Mouse (Mus musculus): Measurements from ENCODE around the gene Moxd1.

Moxd1 gene

DNA sequence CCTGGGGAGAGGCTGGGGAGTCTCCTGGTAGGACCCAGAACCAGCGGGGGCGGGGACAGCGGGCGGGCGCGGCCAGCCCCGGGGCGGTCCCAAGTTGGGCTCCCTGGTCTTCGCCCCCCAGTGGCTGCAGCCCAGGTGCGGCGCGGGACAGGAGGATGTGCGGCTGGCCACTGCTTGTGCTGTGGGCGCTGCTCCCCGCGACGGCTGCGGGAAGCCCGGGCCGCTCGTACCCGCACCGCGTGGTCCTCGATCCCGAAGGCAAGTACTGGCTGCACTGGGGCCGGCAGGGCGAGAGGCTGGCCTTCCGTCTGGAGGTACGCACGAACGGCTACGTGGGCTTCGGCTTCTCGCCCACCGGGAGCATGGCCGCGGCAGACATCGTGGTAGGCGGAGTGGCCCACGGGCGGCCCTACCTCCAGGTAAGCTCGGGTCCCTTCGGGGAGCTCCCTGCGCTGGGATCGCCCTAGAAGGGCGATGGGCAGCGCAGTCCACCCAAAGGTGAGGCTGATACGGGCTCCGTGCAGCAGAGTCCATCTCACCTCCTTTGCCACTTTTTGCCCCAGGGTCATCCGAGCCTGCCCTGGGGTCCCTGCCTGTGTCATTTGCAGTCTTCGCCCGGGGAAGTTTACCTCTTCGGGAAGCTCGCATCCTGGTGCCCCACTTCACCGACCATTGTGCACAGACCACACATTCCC lies at the start of gene Moxd1:
TSS of gene Moxd1 (plus strand) at position 69 of the 695 bp plus-strand sequence.
- DNase-seq = peak; percentile 21 to 28

- DNase-seq = no peak
Measured at GRCm38 (mm10) chr10:24190392-24190791, 32.9 kb upstream of the Moxd1 start.

GRCm38 (mm10) chr10:24191977-24192376 lies 31.3 kb upstream of the Moxd1 start:
- no peak for DNase-seq

DNA sequence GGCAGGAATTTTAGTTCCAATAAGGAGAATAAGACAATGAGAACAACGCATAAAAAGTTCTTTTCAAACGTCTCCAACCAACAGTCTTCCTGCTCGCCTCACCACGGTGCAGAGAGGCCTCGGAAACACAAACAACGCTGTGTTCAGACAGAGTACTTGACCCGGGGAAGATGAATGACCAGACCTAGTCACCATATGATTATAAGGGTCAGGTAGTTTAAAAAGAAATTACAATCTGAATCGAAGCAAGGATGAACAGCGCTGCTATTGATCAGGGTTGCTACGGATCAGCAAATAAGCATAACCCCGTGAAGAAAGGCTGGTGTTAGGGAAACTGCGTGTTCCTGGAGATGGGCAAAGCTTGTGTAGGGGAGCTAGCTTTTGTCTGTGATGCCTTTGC lies 24.0 kb upstream of the Moxd1 start:
- DNase-seq = no peak

DNA sequence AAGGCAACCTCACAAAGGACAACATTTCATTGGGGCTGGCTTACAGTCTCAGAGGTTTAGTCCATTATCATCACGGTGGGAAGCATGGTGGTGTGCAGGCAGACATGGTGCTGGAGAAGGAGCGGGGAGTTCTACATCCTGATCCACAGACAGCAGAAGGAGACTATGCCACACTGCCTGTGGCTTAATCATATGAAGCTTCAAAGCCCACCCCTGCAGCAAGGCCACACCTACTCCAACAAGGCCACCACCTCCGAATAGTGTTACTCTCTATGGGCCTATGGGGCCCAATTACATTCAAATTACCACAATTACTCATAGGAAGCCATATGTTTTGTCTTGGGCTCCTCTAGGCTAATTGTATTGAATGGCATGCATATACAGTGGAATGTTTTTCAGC lies 23.2 kb upstream of the Moxd1 start:
- no peak for DNase-seq

DNA sequence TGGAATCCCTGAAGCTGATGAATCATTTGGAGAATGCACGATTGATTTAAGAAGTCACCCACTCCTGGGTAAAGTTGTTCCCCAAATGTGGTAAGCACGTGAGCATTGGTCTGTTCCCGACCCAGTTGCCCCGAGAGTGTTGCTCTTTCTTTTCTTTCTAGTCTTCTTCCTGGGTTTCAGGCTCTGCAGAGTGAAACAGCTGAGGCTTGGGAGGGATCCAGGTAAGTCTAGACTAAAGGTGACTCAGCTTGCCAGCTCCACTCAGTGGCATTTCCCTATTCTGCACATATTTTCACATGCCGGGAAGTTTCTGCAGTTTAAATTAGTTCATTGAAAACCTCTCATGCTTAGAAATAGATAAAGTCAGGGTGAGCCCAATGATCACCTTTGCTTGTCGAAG lies 13.2 kb upstream of the Moxd1 start:
- no peak for DNase-seq

GRCm38 (mm10) chr10:24213297-24213696 lies 10.0 kb upstream of the Moxd1 start:
- DNase-seq = no peak

DNA sequence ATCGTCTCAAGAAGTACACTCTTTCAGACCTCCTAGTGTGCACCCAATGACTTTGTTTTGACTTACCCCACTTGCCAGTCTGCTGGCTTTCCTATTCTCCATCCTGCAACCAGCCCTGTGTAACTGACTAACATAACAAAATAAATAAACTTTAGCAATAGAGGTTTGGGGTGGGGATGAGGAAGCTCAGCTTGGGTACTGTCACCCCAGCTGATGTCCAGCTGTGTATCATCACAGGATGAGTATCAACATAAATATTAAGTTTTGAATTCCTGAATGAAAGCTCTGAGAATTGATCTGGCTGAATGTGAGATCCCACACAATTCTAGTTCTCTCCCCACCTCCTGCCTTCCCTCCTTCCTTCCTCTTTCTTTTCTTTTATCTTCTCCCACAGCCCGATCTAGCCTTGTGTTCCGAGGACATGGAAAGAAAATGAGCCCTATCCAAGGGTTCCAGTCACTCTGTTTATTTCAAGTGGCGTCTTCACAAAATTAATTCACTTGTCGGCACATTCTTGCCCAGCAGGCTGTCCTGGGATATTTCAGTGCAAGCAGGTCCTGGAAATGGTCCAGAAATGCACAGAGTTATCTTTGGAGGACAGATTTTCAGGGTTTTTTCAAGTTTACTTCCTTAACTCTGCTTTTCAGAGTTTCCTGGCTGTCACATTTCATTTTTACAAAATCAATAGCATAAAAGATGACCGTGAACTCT lies 5.6 kb upstream of the Moxd1 start:
- DNase-seq = no peak

DNA sequence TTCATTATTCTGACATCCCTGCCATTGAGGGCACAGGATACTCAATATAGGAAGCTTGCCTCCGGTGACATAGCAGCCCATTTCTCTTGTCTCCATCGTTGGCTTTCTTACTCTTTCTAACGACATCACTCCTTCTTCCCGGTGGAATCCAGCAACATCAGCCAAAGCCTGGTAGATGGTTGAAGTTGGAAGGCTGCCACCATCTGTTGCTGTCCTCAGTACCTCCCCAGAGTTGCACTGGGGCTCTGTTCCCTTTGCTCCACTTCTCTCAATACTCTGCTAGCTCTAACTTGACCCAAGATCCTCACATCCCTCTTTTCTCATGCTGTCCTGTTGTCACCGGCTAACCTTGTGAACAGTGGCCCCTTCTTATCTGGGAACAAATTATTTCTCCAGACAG lies 2.4 kb upstream of the Moxd1 start:
- DNase-seq = no peak

- no peak for DNase-seq
Measured at GRCm38 (mm10) chr10:24222911-24223310, 406 bp upstream of the Moxd1 start.

GRCm38 (mm10) chr10:24224591-24224990 lies 1.3 kb downstream of the Moxd1 start:
- no peak for DNase-seq

- no peak for DNase-seq
Measured at GRCm38 (mm10) chr10:24228318-24229183, 5.2 kb downstream of the Moxd1 start.

GRCm38 (mm10) chr10:24232281-24232680 lies 9.0 kb downstream of the Moxd1 start:
- no peak for DNase-seq

- DNase-seq = peak; percentile 3 to 10
Measured at GRCm38 (mm10) chr10:24235426-24236283, 12.3 kb downstream of the Moxd1 start.

DNA sequence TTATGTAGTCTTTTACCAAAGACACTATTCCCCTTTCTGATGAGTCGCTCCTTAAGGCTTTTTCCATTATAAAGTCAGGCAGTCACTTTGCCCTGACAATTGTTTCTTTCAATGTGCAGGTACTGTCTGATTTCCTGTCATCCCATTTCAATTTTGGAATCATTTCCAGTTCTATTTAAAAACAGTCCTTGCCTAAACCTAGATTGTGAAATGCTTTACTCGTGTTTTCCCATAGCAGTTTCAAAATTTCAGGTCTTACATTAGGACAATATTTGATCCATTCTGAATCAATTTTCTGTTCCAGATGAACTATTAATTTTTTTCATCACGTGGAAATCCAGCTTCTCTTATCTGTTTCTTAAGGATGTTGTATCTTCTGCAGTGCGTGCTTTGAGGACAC lies 23.5 kb downstream of the Moxd1 start:
- DNase-seq = no peak

GRCm38 (mm10) chr10:24248116-24248515 lies 24.8 kb downstream of the Moxd1 start:
- DNase-seq = no peak

- DNase-seq = no peak
Measured at GRCm38 (mm10) chr10:24251631-24252030, 28.3 kb downstream of the Moxd1 start.

DNA sequence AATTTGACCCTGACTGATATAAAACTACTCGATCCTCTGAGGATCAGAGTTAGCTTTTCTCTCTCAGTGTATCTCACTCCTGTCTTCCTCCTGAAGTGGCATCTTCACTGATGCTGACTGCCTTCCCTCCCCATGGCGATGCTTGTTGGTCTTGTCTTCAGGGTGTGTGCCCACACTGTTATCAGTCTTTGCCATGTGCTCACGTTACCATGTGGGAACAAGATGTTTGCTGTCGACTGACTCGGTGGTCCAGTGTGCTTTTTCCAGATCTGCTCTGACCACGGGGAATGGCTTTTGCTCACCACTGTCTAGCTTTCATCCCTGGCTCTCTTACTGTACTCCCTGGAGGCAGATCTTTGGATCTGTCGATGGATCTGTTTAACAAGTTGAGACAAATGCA lies 34.8 kb downstream of the Moxd1 start:
- no peak for DNase-seq

DNA sequence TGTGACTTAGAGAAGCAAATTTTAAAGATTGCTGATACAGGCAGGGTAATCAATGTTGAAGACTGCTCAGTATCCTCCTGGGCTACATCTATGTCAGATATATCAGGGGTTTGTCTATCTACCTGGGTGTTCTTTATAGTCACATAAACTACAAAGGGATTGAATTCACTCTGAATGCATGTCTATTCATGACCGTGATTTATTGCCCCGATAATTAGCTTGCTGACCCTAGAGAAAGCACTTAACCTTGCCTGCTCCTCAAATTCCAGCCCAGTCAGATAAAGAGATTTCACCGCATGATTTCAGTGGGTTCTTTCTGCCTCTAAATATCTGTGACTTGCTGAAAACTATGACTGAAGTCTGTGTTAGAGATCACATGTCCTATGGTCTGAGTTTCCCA lies 35.6 kb downstream of the Moxd1 start:
- DNase-seq = no peak

DNA sequence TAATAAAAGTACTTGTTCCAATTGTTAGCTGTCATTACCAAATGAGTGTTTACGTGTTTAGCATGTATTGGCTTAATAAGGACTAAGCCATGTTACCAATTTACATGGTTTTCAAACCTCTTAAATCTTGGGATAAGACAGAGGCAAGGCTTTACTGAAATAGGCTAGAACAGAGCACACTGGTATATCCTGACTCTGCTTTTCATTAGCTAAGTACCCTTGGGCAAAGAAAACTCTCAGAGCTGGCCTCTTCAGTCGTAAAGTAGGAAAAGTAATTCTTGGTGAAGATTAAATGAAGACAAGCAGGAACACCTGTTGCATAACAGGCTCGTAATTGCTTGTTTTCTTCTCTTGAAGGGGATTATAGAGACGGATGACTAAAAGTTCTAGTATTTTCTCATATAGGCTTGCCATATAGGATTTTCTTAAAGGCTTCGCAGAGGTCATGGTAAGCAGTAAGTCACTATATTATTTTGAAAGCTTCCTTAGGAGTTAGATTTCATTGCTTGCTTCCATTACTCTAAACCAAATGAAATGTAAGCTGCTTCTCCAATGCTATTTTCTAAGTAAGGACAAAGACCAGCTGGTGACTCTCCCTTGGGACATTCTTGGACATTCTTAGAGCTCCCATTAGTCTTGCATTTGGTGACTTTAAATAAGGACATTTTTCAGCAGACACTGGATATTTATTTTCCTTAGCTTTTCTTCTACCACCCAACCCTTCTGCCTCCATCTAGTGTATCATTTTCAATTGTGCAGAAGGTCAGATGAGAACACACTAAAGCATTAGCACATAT lies 36.7 kb downstream of the Moxd1 start:
- DNase-seq = no peak

GRCm38 (mm10) chr10:24267520-24267919 lies 44.2 kb downstream of the Moxd1 start:
- no peak for DNase-seq

All from B cell, adult 2 months (primary cell).